Mouse (Mus musculus): ENCODE results near the gene Olfr424. TPM values are rescaled to one million over a fixed set of nuclear protein-coding genes. Genes with fewer than 3 reads are reported as not detected.

Gene Olfr424
- polyA plus RNA-seq, 2 experiments: not detected

DNA sequence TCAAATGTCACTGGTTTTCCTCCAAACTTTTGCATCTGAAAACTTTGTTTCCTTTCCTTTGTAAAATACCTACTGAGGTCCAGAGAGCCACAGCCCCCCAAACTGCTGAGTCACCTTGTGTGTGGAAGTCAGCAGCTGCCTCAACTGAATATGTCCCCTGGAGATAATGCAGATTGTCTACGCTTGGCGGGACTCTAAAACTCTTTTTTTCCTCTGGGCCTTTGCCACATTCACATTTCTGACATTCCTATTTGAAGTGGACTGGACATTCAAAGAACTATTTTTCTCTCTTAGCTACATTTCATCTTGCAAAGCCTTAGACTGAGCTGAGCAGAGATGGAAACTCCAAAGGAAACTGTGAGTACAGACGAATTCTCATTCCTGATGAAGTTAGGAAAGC lies 41.3 kb downstream of the Olfr424 start, which contains the start of gene Spta1:
Gene Spta1 (plus strand): TSS at position 172 of the 400 bp plus-strand sequence.
- Histone ChIP-seq H3K4me2 (replicated peaks; ENCODE audit: low read depth, low read length, severe bottlenecking) (no peak within 1 kb of the TSS), H3K27ac (replicated peaks; ENCODE audit: low read depth, low read length) (no peak within 1 kb of the TSS), H3K36me3 (ENCODE audit: control insufficient read depth, insufficient read depth, low read length) (no peaks in the 10 kb centered on the region), H3K9ac (ENCODE audit: low read depth, low read length, severe bottlenecking) (no peak within 1 kb of the TSS), H3K4me1 (ENCODE audit: control insufficient read depth, insufficient read depth, low read length) (no peaks in the 10 kb centered on the region), H3K4me3 (replicated peaks; ENCODE audit: low read length) (no peak within 1 kb of the TSS), H3K9me3 (ENCODE audit: control insufficient read depth, low read length) (no peaks in the 10 kb centered on the region), H3K27me3 (ENCODE audit: control insufficient read depth, insufficient read depth, low read length) (no peaks in the 10 kb centered on the region)
- 52% methylated on average over 3 of the region's 3 CpGs for WGBS
- no peak for ATAC-seq (ENCODE audit: low FRiP score, low read depth)
- TF ChIP-seq POLR2A (IDR thresholded peaks at IDR 0.05; ENCODE audit: borderline replicate concordance, extremely low read depth, insufficient read depth, insufficient read length): no peak
- no peak for DNase-seq (ENCODE audit: low spot score)

Other genes starting within 250 kb of the Olfr424 start
- 0.38 and 0.41 TPM in 2 replicates for gene Ifi211, start 218.5 kb upstream of the Olfr424 start, polyA plus RNA-seq (2012; rRNA removed)
- 0.77 and 1.1 TPM in 2 replicates for gene Ifi211, start 218.5 kb upstream of the Olfr424 start, polyA plus RNA-seq (2014; fragmentation: Nextera tagmentation; extraction: Ambion mirVana)
- 0.82 and 1.4 TPM in 2 replicates for gene Mndal, start 189.0 kb upstream of the Olfr424 start, polyA plus RNA-seq (2012; rRNA removed)
- 1.9 and 2.1 TPM in 2 replicates for gene Mndal, start 189.0 kb upstream of the Olfr424 start, polyA plus RNA-seq (2014; fragmentation: Nextera tagmentation; extraction: Ambion mirVana)
- gene Ifi203, start 188.8 kb upstream of the Olfr424 start, polyA plus RNA-seq (2012; rRNA removed): 0.45 and 0.92 TPM in 2 replicates
- gene Ifi203, start 188.8 kb upstream of the Olfr424 start, polyA plus RNA-seq (2014; fragmentation: Nextera tagmentation; extraction: Ambion mirVana): 0.84 and 1.3 TPM in 2 replicates
- 0.50 and 1.0 TPM in 2 replicates for gene Ifi202b, start 148.8 kb upstream of the Olfr424 start, polyA plus RNA-seq (2012; rRNA removed)
- 1.9 and 4.3 TPM in 2 replicates for gene Ifi202b, start 148.8 kb upstream of the Olfr424 start, polyA plus RNA-seq (2014; fragmentation: Nextera tagmentation; extraction: Ambion mirVana)
- gene Ifi205, start 99.7 kb upstream of the Olfr424 start, polyA plus RNA-seq (2012; rRNA removed): 0.08 TPM in 1 of 2 replicates, not detected in the other
- 0.12 and 0.26 TPM in 2 replicates for gene Ifi205, start 99.7 kb upstream of the Olfr424 start, polyA plus RNA-seq (2014; fragmentation: Nextera tagmentation; extraction: Ambion mirVana)
- gene Olfr433, start 90.8 kb upstream of the Olfr424 start, polyA plus RNA-seq (2012; rRNA removed): 0.05 TPM in 1 of 2 replicates, not detected in the other
- gene Olfr433, start 90.8 kb upstream of the Olfr424 start, polyA plus RNA-seq (2014; fragmentation: Nextera tagmentation; extraction: Ambion mirVana): 0.07 TPM in 1 of 2 replicates, not detected in the other
- not detected in 2 replicates for gene Olfr432, start 82.3 kb upstream of the Olfr424 start, polyA plus RNA-seq (2012; rRNA removed)
- gene Olfr432, start 82.3 kb upstream of the Olfr424 start, polyA plus RNA-seq (2014; fragmentation: Nextera tagmentation; extraction: Ambion mirVana): not detected in 2 replicates
- gene Olfr430, start 64.9 kb upstream of the Olfr424 start, polyA plus RNA-seq (2012; rRNA removed): not detected in 2 replicates
- not detected in 2 replicates for gene Olfr430, start 64.9 kb upstream of the Olfr424 start, polyA plus RNA-seq (2014; fragmentation: Nextera tagmentation; extraction: Ambion mirVana)
- not detected in 2 replicates for gene Olfr429, start 47.2 kb upstream of the Olfr424 start, polyA plus RNA-seq (2012; rRNA removed)
- gene Olfr429, start 47.2 kb upstream of the Olfr424 start, polyA plus RNA-seq (2014; fragmentation: Nextera tagmentation; extraction: Ambion mirVana): not detected in 2 replicates
- not detected in 2 replicates for gene Olfr427, start 34.6 kb upstream of the Olfr424 start, polyA plus RNA-seq (2012; rRNA removed)
- not detected in 2 replicates for gene Olfr427, start 34.6 kb upstream of the Olfr424 start, polyA plus RNA-seq (2014; fragmentation: Nextera tagmentation; extraction: Ambion mirVana)
- not detected in 2 replicates for gene Olfr231, start 10.4 kb upstream of the Olfr424 start, polyA plus RNA-seq (2012; rRNA removed)
- gene Olfr231, start 10.4 kb upstream of the Olfr424 start, polyA plus RNA-seq (2014; fragmentation: Nextera tagmentation; extraction: Ambion mirVana): not detected in 2 replicates
- not detected in 2 replicates for gene Olfr420, start 24.1 kb downstream of the Olfr424 start, polyA plus RNA-seq (2012; rRNA removed)
- not detected in 2 replicates for gene Olfr420, start 24.1 kb downstream of the Olfr424 start, polyA plus RNA-seq (2014; fragmentation: Nextera tagmentation; extraction: Ambion mirVana)
- 0.09 and 0.19 TPM in 2 replicates for gene Spta1, start 41.3 kb downstream of the Olfr424 start, polyA plus RNA-seq (2012; rRNA removed)
- 0.19 and 0.34 TPM in 2 replicates for gene Spta1, start 41.3 kb downstream of the Olfr424 start, polyA plus RNA-seq (2014; fragmentation: Nextera tagmentation; extraction: Ambion mirVana)
- gene Olfr419, start 120.5 kb downstream of the Olfr424 start, polyA plus RNA-seq (2012; rRNA removed): not detected in 2 replicates
- gene Olfr419, start 120.5 kb downstream of the Olfr424 start, polyA plus RNA-seq (2014; fragmentation: Nextera tagmentation; extraction: Ambion mirVana): not detected in 2 replicates
- not detected in 2 replicates for gene Mptx1, start 199.0 kb downstream of the Olfr424 start, polyA plus RNA-seq (2012; rRNA removed)
- not detected in 2 replicates for gene Mptx1, start 199.0 kb downstream of the Olfr424 start, polyA plus RNA-seq (2014; fragmentation: Nextera tagmentation; extraction: Ambion mirVana)
- gene Olfr417, start 233.6 kb downstream of the Olfr424 start, polyA plus RNA-seq (2012; rRNA removed): not detected in 2 replicates
- gene Olfr417, start 233.6 kb downstream of the Olfr424 start, polyA plus RNA-seq (2014; fragmentation: Nextera tagmentation; extraction: Ambion mirVana): not detected in 2 replicates

Measured in limb, embryonic 14.5 days (tissue).